Mouse (Mus musculus) cerebellum, adult 2 months (tissue): ENCODE results near the gene Parp6.

Source experiments
- CTCF ChIP-seq: fragments of 200-500 bp; IDR thresholded peaks from 2 replicates; pipeline ENCODE4 v1.5.1; 2011; ENCODE audit warnings: low read depth, mild to moderate bottlenecking, control low read depth, low read length, moderate library complexity, borderline replicate concordance; ENCODE audit not compliant: insufficient read depth
- POLR2A ChIP-seq: fragments of 200-500 bp; IDR thresholded peaks from 2 replicates; pipeline ENCODE4 v1.6.1; 2011; ENCODE audit warnings: low read length, control low read depth, borderline replicate concordance; ENCODE audit not compliant: insufficient read depth

DNA sequence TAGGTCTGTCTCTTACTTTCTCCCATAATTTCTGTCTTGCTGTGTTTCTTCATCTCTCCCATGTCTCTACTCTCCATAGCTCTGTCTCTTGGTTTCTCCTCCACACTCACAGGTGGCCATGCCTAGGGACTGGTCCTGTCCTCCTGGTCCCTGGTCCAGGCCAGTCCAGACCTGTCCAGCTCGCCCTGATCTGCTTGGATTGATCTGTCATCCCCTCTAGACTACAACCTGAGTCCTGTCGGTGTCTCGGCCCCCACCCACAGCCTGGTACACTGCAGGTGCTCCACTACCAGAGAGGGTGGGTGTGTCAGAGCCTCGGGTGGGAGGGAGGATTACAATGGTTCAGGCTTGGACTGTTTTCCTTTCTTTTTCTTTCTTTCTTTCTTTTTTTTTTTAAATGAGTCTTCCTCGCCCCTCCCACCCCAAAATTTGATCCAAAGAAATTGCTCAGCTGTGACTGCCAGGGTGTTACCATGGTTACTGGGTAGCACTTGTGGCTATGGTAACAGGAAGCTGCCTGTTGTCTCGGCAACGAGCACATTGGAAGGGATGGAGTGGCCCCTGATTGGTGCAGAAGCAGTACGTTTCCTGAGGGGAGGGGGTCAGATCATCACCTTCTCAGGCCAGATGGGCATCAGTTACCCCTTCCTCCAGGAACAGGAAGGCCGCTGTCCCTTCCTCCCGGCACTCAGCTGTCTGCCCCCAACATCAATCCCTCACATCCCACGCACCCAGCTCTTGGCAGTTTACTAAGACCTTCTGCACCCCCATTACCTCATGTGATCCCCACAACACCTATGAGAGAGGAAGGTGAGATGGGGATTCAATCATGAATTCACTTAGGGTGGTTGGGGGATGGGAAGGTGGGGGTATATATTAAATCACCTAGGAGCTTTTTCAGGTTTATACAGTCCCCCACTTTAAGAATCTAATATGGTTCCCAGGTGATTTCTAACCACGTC, 28.1 kb upstream of the Parp6 start:
- TF ChIP-seq CTCF, result no peak
- TF ChIP-seq POLR2A, result no peak
